Mouse (Mus musculus) megakaryocyte, embryonic 14.5 days (primary cell): Measurements from ENCODE around the gene Nkd1. TPM values are rescaled to one million over a fixed set of nuclear protein-coding genes. Genes with fewer than 3 reads are reported as not detected.

Experiments
- H3K27me3 ChIP-seq: replicated peaks from 2 replicates; pipeline ENCODE3; 2012; ENCODE audit warnings: inconsistent platforms
- H3K36me3 ChIP-seq: replicated peaks from 2 replicates; pipeline ENCODE3; 2012; ENCODE audit warnings: low read length, inconsistent platforms, mixed read lengths
- H3K4me1 ChIP-seq: 2 replicates; pipeline ENCODE4 v1.6.1; 2012; ENCODE audit warnings: inconsistent platforms
- H3K4me3 ChIP-seq: replicated peaks from 2 replicates; pipeline ENCODE3; 2012; ENCODE audit warnings: moderate library complexity, mild to moderate bottlenecking, inconsistent platforms
- H3K9me3 ChIP-seq: 2 replicates; pipeline ENCODE4 v1.6.1; 2012; ENCODE audit warnings: inconsistent platforms
- FLI1 ChIP-seq: IDR thresholded peaks from 2 replicates; pipeline ENCODE4 v1.6.1; 2012; ENCODE audit warnings: low read length, inconsistent platforms, mixed read lengths
- GATA1 ChIP-seq: IDR thresholded peaks from 3 replicates; pipeline ENCODE4 v1.6.1; 2012; ENCODE audit warnings: mixed read lengths, low read length, inconsistent platforms, borderline replicate concordance
- polyA plus RNA-seq: library from polyadenylated mRNA; stranded (reverse); fragments of >175 nt; gene quantifications from 2 replicates; pipeline ENCODE4 v1.2.3, GENCODE M21; 2012; ENCODE audit warnings: low replicate concordance; ENCODE audit not compliant: insufficient read depth

The Nkd1 gene
- polyA plus RNA-seq, 1 experiment, result 1.3 TPM

DNA sequence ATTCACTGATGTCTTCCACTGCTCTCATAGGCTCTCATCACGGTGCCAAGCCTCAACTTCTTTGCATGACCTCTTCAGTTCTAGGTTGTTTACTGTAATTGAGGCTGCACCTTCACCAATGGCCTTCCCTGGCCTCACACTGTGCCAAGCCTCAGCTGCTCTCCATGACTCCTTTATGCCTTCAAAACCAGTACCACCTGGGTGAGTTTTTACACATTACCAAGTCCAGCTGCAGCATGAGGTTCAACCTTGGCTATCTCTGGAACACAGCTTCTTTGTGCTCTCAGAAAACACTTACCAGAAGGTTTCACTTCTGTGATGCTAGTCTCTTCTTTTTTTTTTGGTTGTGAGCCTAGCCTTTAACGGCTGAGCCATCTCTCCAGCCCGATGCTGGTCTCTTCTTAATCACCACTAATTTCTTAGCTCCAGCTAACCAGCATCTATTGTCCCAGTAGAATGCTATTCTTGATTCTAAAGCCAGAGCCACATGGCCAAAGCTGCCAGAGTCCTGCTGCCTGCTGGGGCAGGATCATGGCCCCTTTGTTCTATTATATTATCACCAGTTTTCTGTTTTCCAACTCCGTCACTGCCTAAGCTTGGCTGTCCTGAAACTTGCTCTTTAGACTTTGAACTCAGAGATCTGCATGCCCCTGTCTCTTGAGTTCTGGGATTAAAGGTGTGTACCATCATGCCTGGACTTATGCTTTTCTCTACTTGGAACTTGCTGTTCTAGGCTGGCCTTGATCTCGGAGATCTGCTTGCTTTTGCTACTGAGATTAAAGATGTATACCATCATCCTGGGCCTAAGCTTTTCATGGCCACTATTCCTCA is 121.8 kb downstream of the Nkd1 start:
- Histone ChIP-seq H3K36me3 (no peaks in the 10 kb centered on the region), H3K4me1 (peaks cover 17% of the 10 kb centered on the region), H3K27me3 (peaks cover 60% of the 10 kb centered on the region), H3K4me3 (no peak overlapping the region), H3K9me3 (peaks cover 24% of the 10 kb centered on the region)
- TF ChIP-seq FLI1, result no peak
- TF ChIP-seq GATA1, result no peak

Other genes starting within 250 kb of the Nkd1 start
- gene Adcy7, start 249.0 kb upstream of the Nkd1 start, polyA plus RNA-seq, result 6.7 and 7.8 TPM in 2 replicates
- gene Brd7, start 159.2 kb upstream of the Nkd1 start, polyA plus RNA-seq, result 39.5 and 80.4 TPM in 2 replicates
- gene Snx20, start 114.8 kb downstream of the Nkd1 start, polyA plus RNA-seq, result 6.2 and 22.2 TPM in 2 replicates
- not detected in 2 replicates for gene Nod2, start 126.0 kb downstream of the Nkd1 start, polyA plus RNA-seq
- gene Cyld, start 175.7 kb downstream of the Nkd1 start, polyA plus RNA-seq, result 0.54 TPM in 1 of 2 replicates, not detected in the other